Mouse (Mus musculus) brain, embryonic 14.5 days (tissue): ENCODE results near the gene Sh3pxd2a.

Source experiments
- CTCF ChIP-seq: fragments of 200-500 bp; IDR thresholded peaks from 2 replicates; pipeline ENCODE4 v1.5.1; 2012; ENCODE audit warnings: inconsistent platforms, mild to moderate bottlenecking, moderate library complexity, borderline replicate concordance; ENCODE audit not compliant: insufficient read depth, insufficient read length; ENCODE audit errors: extremely low read depth
- POLR2A ChIP-seq: fragments of 200-500 bp; IDR thresholded peaks from 2 replicates; pipeline ENCODE4 v1.6.1; 2012; ENCODE audit warnings: mild to moderate bottlenecking, inconsistent platforms, borderline replicate concordance; ENCODE audit not compliant: poor library complexity, insufficient read depth, insufficient read length, severe bottlenecking; ENCODE audit errors: extremely low read depth

DNA sequence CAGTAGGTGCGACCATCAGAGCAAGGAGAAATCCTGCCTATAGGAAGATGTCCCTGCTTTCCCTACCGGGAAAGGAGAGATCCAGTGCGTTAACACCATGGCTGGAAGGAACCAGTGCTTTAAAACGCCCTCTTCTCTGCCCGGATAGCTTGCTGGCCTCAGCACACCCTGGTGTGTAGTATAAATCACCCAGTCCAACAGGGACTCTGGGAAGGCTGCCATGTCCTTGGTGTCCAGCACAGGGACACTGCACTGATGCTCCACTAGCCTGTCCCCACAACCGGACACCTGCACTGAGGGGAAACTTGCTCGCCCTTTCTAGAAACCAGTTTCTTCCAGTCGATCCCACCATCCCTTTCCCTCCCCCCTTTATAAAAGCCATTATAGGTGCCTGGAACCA lies 28.0 kb downstream of the Sh3pxd2a start:
- no peak for TF ChIP-seq POLR2A
- TF ChIP-seq CTCF: no peak
